Mouse (Mus musculus) midbrain, embryonic 10.5 days (tissue): ENCODE measurements around the gene Sh3rf1. TPM values are rescaled to one million over a fixed set of nuclear protein-coding genes. Genes with fewer than 3 reads are reported as not detected.
A peak's percentile ranks its signal among the peaks of the same experiment; 100 is the strongest.
"Not testable (repeated sequence)": the region's sequence is repeated elsewhere in the genome, so short reads cannot be mapped to it uniquely, and the experiment has no call there.

Source experiments
- DNase-seq: peaks from one replicate; pipeline ENCODE4 v3.0.0-alpha.2; 2017; ENCODE audit warnings: low spot score
- H3K27ac ChIP-seq: fragments of 300-500 bp; sonication (generic); replicated peaks from 2 replicates; pipeline ENCODE4 v1.5.1; 2016; ENCODE audit warnings: mild to moderate bottlenecking
- H3K27me3 ChIP-seq: fragments of 300-500 bp; sonication (generic); 2 replicates; pipeline ENCODE4 v1.6.1; 2016; ENCODE audit warnings: low read depth, mild to moderate bottlenecking; ENCODE audit not compliant: poor library complexity, severe bottlenecking
- H3K36me3 ChIP-seq: fragments of 300-500 bp; sonication (generic); 2 replicates; pipeline ENCODE4 v1.6.1; 2016; ENCODE audit warnings: mild to moderate bottlenecking, moderate library complexity
- H3K4me1 ChIP-seq: fragments of 300-500 bp; sonication (generic); 2 replicates; pipeline ENCODE4 v1.6.1; 2016
- H3K4me3 ChIP-seq: fragments of 300-500 bp; sonication (generic); 2 replicates; pipeline ENCODE4 v1.5.1; 2016; ENCODE audit warnings: mild to moderate bottlenecking, moderate library complexity
- H3K9me3 ChIP-seq: fragments of 300-500 bp; sonication (generic); replicated peaks from 2 replicates; pipeline ENCODE4 v1.6.1; 2016; ENCODE audit warnings: mild to moderate bottlenecking
- WGBS: fragments of 180-500 bp; shearing (Covaris S2); methylation state at CpG from one replicate; pipeline ENCODE4 v1.1.7; 2016; 5-methylcytosine and 5-hydroxymethylcytosine counted together
- polyA plus RNA-seq: library from polyadenylated mRNA; unstranded; fragments of >200 nt; fragmentation: Nextera tagmentation; extraction: Ambion mirVana; gene quantifications from 2 replicates; pipeline ENCODE4 v1.2.1, GENCODE M21; 2016

Sh3rf1 gene
- polyA plus RNA-seq, 1 experiment from 2014 or later, result 18.4 TPM

DNA sequence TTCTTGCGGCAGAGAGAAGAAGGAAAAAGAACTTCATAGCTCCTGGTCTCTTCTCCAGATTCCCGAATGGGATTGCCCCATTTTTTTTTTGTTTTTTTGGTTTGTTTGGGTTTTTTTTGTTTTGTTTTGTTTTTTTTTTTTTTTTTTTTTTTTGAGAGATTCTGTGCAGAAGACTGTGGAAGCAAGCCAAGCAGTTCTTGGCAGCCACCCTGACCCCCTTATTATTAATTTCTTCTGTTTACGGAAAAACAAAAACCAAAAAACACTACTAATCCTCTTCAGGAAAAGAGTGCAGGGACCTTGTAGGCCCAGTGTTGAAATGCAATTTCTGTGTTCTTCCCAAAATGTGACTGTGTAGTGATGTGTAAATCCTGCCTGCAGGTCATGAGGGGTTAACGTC lies 185.4 kb downstream of the Sh3rf1 start:
- no peak for DNase-seq
- no peaks in the 10 kb centered on the region for H3K27me3 ChIP-seq
- no peak overlapping the region for H3K4me3 ChIP-seq
- no peaks in the 10 kb centered on the region for H3K36me3 ChIP-seq
- no peak overlapping the region for H3K27ac ChIP-seq
- 94% methylated on average over 4 of the region's 4 CpGs for WGBS
- H3K9me3 ChIP-seq, result 0 out of 2 replicates have a peak, but pooled peaks cover 3% of the 10 kb centered on the region
- peaks cover 8% of the 10 kb centered on the region for H3K4me1 ChIP-seq

DNA sequence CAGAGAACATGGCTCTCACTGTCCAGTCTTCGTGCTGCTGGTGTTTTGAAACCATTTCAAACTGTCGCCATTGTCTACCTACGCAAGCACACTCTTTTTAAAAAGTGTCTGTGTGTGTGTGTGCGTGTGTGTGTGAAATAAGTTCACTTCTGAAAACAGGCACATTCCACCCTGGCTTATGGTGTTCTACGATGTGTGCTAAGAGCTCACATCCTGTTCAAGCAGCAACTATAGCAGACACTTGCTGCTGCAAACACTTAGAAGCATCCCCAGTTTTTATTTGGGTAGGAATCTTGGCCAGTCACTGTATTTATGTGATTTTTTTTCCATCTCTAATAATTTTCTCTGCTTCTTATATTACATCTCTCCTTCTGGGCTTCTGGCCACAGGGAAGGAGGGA lies 186.0 kb downstream of the Sh3rf1 start:
- not testable (repeated sequence) for H3K4me1 ChIP-seq, H3K27me3 ChIP-seq, H3K36me3 ChIP-seq, H3K4me3 ChIP-seq, H3K27ac ChIP-seq, DNase-seq, H3K9me3 ChIP-seq
- WGBS, result 91% methylated on average over 5 of the region's 5 CpGs

DNA sequence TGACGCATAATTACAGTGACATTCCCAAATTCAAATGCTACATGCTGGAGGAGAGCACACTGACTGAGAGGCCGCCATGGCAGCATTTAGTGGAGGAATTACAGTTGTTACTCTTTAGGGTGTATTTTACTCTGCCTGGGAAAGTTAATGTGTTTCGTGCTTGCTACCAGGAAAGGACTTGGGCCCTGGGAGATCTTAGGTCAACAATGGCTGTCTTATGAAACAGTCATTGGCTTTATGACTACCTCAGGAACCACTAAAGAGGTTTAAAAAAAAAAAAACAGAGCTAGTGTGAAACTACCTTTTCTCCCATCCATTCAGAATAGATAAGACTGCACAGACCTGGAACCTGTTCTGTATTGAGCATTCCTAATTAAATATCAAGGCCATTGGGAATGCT lies 195.8 kb downstream of the Sh3rf1 start:
- no peaks in the 10 kb centered on the region for H3K36me3 ChIP-seq
- no peak for DNase-seq
- 92% methylated on average over 3 of the region's 3 CpGs for WGBS

DNA sequence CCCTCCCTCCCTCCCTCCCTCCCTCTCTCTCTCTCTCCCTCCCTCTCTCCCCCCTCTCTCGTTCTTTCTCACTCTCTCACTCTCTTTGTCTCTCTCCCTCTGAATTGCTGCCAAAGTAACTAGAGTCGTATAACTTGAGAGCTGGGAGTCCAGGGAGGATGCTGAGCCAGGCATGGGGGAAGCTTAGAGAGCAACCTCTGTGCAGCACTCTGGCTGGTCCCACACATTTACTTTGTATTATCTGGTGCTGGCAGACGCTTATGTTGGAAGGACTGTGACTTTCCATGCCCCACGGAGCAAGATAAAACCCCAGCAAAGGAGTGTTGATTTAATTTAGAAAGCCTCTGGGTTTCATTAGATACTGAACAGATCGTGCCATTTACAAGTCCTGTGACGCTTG lies 196.5 kb downstream of the Sh3rf1 start:
- H3K4me3 ChIP-seq, result no peak overlapping the region
- no peaks in the 10 kb centered on the region for H3K27me3 ChIP-seq
- whole genome bisulfite sequencing, result 60% methylated on average over 6 of the region's 6 CpGs
- 0 out of 2 replicates have a peak overlapping the region, but pooled peaks have one; percentile 19 for H3K27ac ChIP-seq
- H3K36me3 ChIP-seq, result no peaks in the 10 kb centered on the region
- no peak for DNase-seq
- 0 out of 2 replicates have a peak, but pooled peaks cover 5% of the 10 kb centered on the region for H3K4me1 ChIP-seq
- H3K9me3 ChIP-seq, result no peaks in the 10 kb centered on the region

More for the DNA sequence above, 195.8 kb downstream of the Sh3rf1 start:
- Histone ChIP-seq H3K9me3 (no peaks in the 10 kb centered on the region), H3K4me1 (0 out of 2 replicates have a peak, but pooled peaks cover 5% of the 10 kb centered on the region), H3K27me3 (no peaks in the 10 kb centered on the region), H3K27ac (no peak overlapping the region), H3K4me3 (no peak overlapping the region)

DNA sequence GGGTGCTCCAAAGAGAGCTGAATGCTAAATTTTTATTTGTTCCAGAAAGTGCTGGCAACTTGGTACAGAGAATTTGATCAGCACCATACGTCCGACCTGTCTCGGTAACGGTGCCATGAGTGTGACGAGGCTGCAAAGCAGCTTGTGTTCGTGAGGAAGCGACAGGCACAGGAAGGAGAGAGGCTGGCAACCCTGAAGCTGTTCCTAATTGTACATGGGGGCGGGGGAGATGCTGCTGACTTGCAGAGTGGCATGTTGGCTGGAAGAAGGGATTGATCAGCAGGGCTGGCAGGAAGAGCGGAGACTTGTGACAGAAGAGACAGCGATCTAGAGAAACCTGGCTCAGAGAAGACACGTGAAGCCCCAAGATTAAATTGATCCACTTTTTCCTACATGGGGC lies 197.9 kb downstream of the Sh3rf1 start:
- WGBS, result 88% methylated on average over 11 of the region's 11 CpGs
- Histone ChIP-seq H3K4me1 (0 out of 2 replicates have a peak, but pooled peaks cover 5% of the 10 kb centered on the region), H3K4me3 (no peak overlapping the region), H3K9me3 (no peaks in the 10 kb centered on the region), H3K27me3 (no peaks in the 10 kb centered on the region), H3K36me3 (no peaks in the 10 kb centered on the region), H3K27ac (peak overlapping the region; percentile 28; the same call in 1 of the 2 replicates)
- no peak for DNase-seq

DNA sequence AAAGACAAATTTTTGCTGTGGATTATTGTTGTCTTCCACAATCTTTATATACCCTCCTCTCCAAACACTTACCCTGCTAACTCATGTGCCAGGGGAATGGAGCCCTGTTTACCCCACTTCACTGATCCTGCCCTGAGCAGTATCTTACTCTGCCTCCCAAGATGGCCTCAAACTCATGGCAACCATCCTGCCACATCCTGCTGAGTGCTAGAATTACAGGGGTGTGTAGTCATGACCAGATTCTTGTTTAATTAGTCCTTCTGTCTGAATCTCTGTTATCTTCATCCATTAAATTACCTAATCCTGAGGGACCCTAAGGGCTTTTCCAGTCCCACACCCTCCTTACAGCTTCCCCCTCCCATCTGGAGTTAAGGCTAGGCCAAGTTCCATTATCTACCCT lies 201.5 kb downstream of the Sh3rf1 start:
- H3K4me3 ChIP-seq, result no peak overlapping the region
- DNase-seq, result no peak

DNA sequence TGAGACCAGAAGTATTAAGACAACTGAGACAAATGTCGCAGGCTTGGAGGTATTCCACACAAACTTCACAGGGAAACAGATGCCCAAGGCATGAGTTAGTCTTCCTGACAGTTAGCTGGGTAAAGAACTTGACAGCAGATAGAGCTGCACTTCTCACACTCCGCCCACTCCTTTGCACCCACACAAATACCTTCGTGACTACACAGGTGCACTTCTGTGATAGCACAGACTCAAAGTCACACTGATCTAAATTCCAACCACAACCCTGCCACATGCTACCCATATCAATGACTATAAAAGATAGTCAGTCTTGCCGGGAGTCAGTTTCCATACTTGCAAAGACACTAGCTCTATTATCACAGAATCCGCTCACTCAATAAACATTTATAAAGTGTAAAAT lies 202.4 kb downstream of the Sh3rf1 start:
- Histone ChIP-seq H3K9me3 (no peaks in the 10 kb centered on the region), H3K4me1 (no peaks in the 10 kb centered on the region), H3K27me3 (no peaks in the 10 kb centered on the region), H3K4me3 (no peak overlapping the region), H3K27ac (no peak overlapping the region), H3K36me3 (no peaks in the 10 kb centered on the region)
- 94% methylated on average over 5 of the region's 5 CpGs for WGBS
- DNase-seq, result no peak

More for the DNA sequence above, 201.5 kb downstream of the Sh3rf1 start:
- no peaks in the 10 kb centered on the region for H3K36me3 ChIP-seq
- no peaks in the 10 kb centered on the region for H3K27me3 ChIP-seq
- no peaks in the 10 kb centered on the region for H3K9me3 ChIP-seq
- no peak overlapping the region for H3K27ac ChIP-seq
- H3K4me1 ChIP-seq, result 0 out of 2 replicates have a peak, but pooled peaks cover 2% of the 10 kb centered on the region

DNA sequence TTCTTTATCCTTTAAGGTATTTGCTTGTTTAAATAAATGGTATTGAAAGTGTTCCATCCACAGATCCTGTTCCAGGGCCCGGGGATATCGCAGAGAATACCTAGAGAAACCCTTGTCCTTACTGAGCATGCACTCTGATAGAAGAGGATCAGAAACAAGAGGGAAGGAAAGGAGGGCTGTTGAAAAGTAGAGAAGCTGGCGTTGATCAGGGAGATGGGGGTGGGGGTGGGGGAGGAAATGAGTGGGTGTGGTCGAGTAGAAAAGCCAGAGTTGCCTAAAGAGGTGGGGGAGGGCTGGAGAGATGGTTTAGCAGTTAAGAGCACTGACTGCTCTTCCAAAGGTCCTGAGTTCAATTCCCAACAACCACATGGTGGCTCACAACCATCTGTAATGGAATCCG lies 203.0 kb downstream of the Sh3rf1 start:
- 76% methylated on average over 5 of the region's 5 CpGs for WGBS
- H3K9me3 ChIP-seq, result no peaks in the 10 kb centered on the region
- no peak for DNase-seq

DNA sequence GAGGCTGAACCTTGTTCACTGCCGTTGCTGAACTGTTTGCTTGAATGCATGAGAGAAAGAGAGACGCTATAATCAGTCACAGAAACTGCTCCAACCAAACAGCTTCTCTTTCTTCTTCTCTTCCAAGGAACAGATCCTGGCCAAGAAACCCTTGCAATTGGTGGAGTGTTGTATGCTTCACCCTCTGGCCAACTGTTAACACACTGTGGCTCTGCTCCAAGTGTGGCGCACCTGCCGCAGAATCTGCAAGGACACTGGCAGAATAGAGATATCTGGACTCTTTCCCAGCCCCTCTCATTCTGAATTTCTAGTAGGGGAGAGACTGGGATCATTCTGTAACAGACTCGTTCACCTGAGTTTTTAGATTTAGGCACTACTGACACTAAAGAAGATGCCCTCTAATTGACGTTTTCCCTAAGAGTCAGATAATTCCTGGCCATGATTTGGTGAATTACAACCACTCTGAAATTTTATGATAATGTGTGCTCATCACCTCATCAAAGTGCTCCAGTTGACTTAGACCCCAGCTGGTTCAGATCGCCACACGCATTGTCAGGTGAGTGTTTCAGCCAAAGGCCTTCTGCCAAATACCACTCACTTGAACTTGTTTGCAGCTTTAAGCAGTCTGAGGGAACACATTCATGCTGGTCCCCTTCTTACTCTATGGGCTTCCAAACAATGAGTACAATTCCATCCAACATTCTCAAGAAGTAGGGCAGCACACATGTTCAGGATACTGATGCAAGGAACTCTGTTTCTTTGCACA lies 204.4 kb downstream of the Sh3rf1 start:
- H3K9me3 ChIP-seq, result no peaks in the 10 kb centered on the region
- DNase-seq, result no peak
- no peaks in the 10 kb centered on the region for H3K27me3 ChIP-seq
- no peak overlapping the region for H3K27ac ChIP-seq
- H3K4me3 ChIP-seq, result no peak overlapping the region
- no peaks in the 10 kb centered on the region for H3K36me3 ChIP-seq
- H3K4me1 ChIP-seq, result no peaks in the 10 kb centered on the region
- WGBS, result 85% methylated on average over 8 of the region's 8 CpGs

More for the DNA sequence above, 203.0 kb downstream of the Sh3rf1 start:
- H3K27me3 ChIP-seq, result no peaks in the 10 kb centered on the region
- no peak overlapping the region for H3K27ac ChIP-seq
- H3K36me3 ChIP-seq, result no peaks in the 10 kb centered on the region
- H3K4me1 ChIP-seq, result no peaks in the 10 kb centered on the region
- no peak overlapping the region for H3K4me3 ChIP-seq

DNA sequence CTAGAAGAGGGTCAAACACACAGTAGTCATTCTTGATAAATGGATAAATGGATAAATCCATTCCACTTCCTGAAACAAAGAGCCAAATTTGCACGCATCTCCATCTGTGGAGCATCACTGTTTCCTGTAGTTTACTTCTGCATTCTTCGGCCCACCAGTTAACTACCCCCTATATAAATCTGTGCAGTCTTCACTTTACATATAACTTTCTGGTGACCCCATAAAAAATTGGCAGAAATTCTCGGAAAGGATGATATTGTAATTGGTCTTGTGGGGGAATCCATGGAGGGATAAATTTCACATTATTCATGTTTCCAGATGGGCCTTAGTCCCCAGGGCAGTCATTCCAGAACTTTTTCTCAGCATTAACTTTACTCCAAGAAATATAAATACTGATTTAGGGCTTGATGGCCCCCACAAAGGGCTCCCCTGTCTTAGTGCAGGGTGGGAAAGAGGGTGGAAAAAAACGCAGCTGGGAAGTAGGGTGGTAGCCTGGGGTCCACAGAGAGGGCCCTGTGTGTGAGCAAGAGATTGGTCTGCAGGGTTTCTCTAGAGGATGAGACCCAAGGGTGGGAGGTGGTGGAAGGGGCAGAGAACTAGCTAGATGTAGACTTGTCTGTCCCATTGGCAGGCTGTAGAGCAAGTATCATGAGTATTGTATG lies 205.3 kb downstream of the Sh3rf1 start:
- Histone ChIP-seq H3K27me3 (no peaks in the 10 kb centered on the region), H3K36me3 (no peaks in the 10 kb centered on the region), H3K4me1 (no peaks in the 10 kb centered on the region), H3K4me3 (no peak overlapping the region), H3K27ac (no peak overlapping the region), H3K9me3 (no peaks in the 10 kb centered on the region)
- no peak for DNase-seq
- 89% methylated on average over 4 of the region's 4 CpGs for WGBS

DNA sequence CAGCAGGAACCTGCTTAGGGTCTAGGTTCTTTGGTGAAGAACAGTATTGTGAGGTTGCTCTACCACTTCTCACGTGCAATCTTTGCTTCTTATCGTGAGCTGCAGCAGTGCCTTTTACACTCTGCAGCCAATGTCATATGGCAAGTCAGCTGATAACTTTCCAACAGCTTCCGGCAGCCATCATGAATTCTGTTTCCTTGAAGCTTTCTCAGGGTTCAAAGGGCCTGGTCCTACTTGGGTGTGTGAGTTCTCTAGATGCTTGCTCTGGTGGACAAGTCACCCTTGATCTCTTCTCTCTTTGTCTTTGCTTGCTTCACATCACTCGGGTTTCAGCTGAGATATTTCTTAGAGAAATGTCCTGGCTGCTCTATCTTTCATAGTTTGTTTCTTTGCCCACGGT lies 211.8 kb downstream of the Sh3rf1 start:
- no peak overlapping the region for H3K27ac ChIP-seq
- peaks cover 19% of the 10 kb centered on the region for H3K4me1 ChIP-seq
- H3K27me3 ChIP-seq, result no peaks in the 10 kb centered on the region
- no peaks in the 10 kb centered on the region for H3K36me3 ChIP-seq
- DNase-seq, result no peak
- H3K4me3 ChIP-seq, result no peak overlapping the region
- 92% methylated on average over 5 of the region's 5 CpGs for WGBS
- peaks cover 14% of the 10 kb centered on the region for H3K9me3 ChIP-seq

DNA sequence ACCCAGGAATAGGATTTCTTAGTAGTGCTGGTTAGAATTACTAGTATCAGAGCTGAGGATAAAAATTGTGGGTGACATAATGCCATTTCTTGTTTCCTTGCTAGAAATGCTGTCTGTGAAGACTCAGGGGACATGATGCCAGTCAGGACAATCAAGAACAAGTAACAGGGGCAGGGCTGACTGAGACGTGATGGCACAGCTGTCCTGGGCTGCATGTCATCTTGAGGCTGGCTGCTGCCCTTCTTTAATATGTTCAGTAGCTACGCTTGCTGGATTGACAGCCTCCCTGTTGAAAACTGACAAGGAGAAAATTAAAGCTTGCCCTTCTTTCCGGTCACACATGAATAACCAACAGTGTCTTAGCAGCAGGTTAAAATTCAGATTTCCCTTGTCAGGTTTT lies 212.5 kb downstream of the Sh3rf1 start:
- no peak for DNase-seq
- Histone ChIP-seq H3K27me3 (no peaks in the 10 kb centered on the region), H3K4me1 (peaks cover 19% of the 10 kb centered on the region), H3K36me3 (no peaks in the 10 kb centered on the region), H3K27ac (no peak overlapping the region), H3K4me3 (no peak overlapping the region), H3K9me3 (peaks cover 19% of the 10 kb centered on the region)
- WGBS, result 49% methylated on average over 3 of the region's 3 CpGs
